Mouse (Mus musculus) cerebellum, adult (tissue): ENCODE data around the gene Vwa7.

Experiments used
- ATAC-seq: cut with Nextera tagmentation; 2 replicates; pipeline ENCODE4 v1.9.2; 2017; ENCODE audit warnings: mild to moderate bottlenecking, moderate library complexity, mixed read lengths; ENCODE audit not compliant: insufficient number of reproducible peaks, low FRiP score, low TSS enrichment

The Vwa7 gene

GRCm38 (mm10) chr17:35043794-35044193 lies 27.4 kb downstream of the Vwa7 start:
- ATAC-seq = no peak

GRCm38 (mm10) chr17:35044904-35045806 lies 28.8 kb downstream of the Vwa7 start:
- ATAC-seq = no peak

GRCm38 (mm10) chr17:35045807-35046680 lies 29.7 kb downstream of the Vwa7 start:
- no peak for ATAC-seq

GRCm38 (mm10) chr17:35046681-35047455 lies 30.5 kb downstream of the Vwa7 start, which contains the start of gene Msh5:
Gene Msh5 (minus strand): TSS chr17:35046745.
- peak; percentile 95 for ATAC-seq

- ATAC-seq = no peak
Observed at GRCm38 (mm10) chr17:35047688-35048087, 31.3 kb downstream of the Vwa7 start.

GRCm38 (mm10) chr17:35048149-35048931 lies 32.0 kb downstream of the Vwa7 start:
- no peak for ATAC-seq

- ATAC-seq = no peak
Observed at GRCm38 (mm10) chr17:35048932-35049440, 32.6 kb downstream of the Vwa7 start.

GRCm38 (mm10) chr17:35049561-35050016 lies 33.2 kb downstream of the Vwa7 start, which contains the start of gene Clic1:
Gene Clic1 (plus strand): TSS chr17:35049966.
- ATAC-seq = no peak

- ATAC-seq = no peak
Observed at GRCm38 (mm10) chr17:35050126-35050750, 33.9 kb downstream of the Vwa7 start.

GRCm38 (mm10) chr17:35051156-35052086 lies 35.0 kb downstream of the Vwa7 start:
- 0 out of 2 replicates have a peak, but pooled peaks have one; percentile 33 for ATAC-seq

GRCm38 (mm10) chr17:35052271-35052798 lies 36.0 kb downstream of the Vwa7 start:
- ATAC-seq = no peak

GRCm38 (mm10) chr17:35055691-35056495 lies 39.5 kb downstream of the Vwa7 start:
- no peak for ATAC-seq

- ATAC-seq = no peak
Observed at GRCm38 (mm10) chr17:35057090-35057489, 40.7 kb downstream of the Vwa7 start.

- no peak for ATAC-seq
Observed at GRCm38 (mm10) chr17:35058316-35058715, 41.9 kb downstream of the Vwa7 start.

GRCm38 (mm10) chr17:35058911-35059892 lies 42.8 kb downstream of the Vwa7 start, which contains the start of gene Ddah2:
Gene Ddah2 (plus strand): TSS chr17:35059035.
- ATAC-seq = peak; percentile 63; the same call in 1 of the 2 replicates
